Mouse (Mus musculus) CH12.LX (cell line): Measurements from ENCODE around the gene Tmprss3.

Source experiments
- CTCF ChIP-seq, 2 experiments: IDR thresholded peaks in 1 of 2; conservative IDR thresholded peaks in 1 of 2; 2 replicates each; pipeline ENCODE4 v1.5.1; 2011 to 2012; ENCODE audit warnings: low read depth in 2 of 2, low read length in 2 of 2, improper control_type of control experiment in 1 of 2, inconsistent platforms in 1 of 2, mild to moderate bottlenecking in 1 of 2, moderate library complexity in 1 of 2
- MAX ChIP-seq: IDR thresholded peaks from 2 replicates; pipeline ENCODE4 v1.6.1; 2011; ENCODE audit warnings: low read length, improper control_type of control experiment

DNA sequence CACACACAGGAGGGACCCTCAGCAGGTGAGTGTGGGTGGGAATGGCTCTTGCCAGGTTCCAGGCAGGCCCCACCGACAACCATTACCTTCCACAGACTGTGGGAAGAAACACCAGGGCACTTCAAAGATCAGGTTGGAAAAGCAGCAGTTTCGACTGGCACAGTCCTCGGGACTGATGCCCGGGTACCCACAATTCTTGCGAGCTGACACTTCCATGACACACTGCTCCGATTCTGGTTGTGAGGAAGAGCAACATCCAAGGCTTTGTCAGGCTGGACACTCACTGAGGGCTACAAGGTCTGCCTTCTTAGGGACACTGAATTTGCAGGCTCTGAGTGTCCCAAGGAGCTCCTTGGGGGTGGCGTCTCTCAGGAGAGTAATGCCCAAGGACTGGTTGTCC, 56.7 kb downstream of the Tmprss3 start:
- TF ChIP-seq MAX = no peak
- TF ChIP-seq CTCF (conservative IDR thresholded peaks at IDR 0.05 in 1 of 2, IDR thresholded peaks at IDR 0.05 in 1 of 2; ENCODE audit: low read depth in 2 of 2, low read length in 2 of 2) = no peak
